Mouse (Mus musculus): ENCODE measurements around the gene P4hb.
"Not testable (repeated sequence)": the region's sequence is repeated elsewhere in the genome, so short reads cannot be mapped to it uniquely, and the experiment has no call there.

Gene P4hb

GRCm38 (mm10) chr11:120598283-120598989 is 25.4 kb upstream of the P4hb start, which contains the start of the genes Alyref and Anapc11:
Alyref (minus strand) TSS chr11:120598365.
Anapc11 (plus strand) TSS chr11:120598421.
- peak; percentile 95 for DNase-seq (ENCODE audit: low spot score)

GRCm38 (mm10) chr11:120597240-120598235 is 24.5 kb upstream of the P4hb start:
- DNase-seq (ENCODE audit: low spot score): peak; percentile 53

GRCm38 (mm10) chr11:120588531-120588930 is 15.5 kb upstream of the P4hb start:
- DNase-seq (ENCODE audit: low spot score): no peak

- no peak for DNase-seq (ENCODE audit: low spot score)
These were observed 10.9 kb upstream of the P4hb start for GRCm38 (mm10) chr11:120583937-120584336.

- DNase-seq (ENCODE audit: low spot score): not testable (repeated sequence)
These were observed 9.9 kb upstream of the P4hb start for GRCm38 (mm10) chr11:120582982-120583293.

GRCm38 (mm10) chr11:120582268-120582981 is 9.4 kb upstream of the P4hb start:
- DNase-seq (ENCODE audit: low spot score): no peak

- peak; percentile 92 for DNase-seq (ENCODE audit: low spot score)
These were observed 8.6 kb upstream of the P4hb start, which contains the start of gene Arhgdia for GRCm38 (mm10) chr11:120581490-120582267. Arhgdia (minus strand) TSS chr11:120581624.

GRCm38 (mm10) chr11:120580871-120581331 is 7.8 kb upstream of the P4hb start:
- DNase-seq (ENCODE audit: low spot score): no peak

GRCm38 (mm10) chr11:120580190-120580589 is 7.1 kb upstream of the P4hb start:
- no peak for DNase-seq (ENCODE audit: low spot score)

GRCm38 (mm10) chr11:120579316-120580107 is 6.5 kb upstream of the P4hb start:
- peak; percentile 82 for DNase-seq (ENCODE audit: low spot score)

GRCm38 (mm10) chr11:120578694-120579243 is 5.7 kb upstream of the P4hb start:
- DNase-seq (ENCODE audit: low spot score): no peak

- DNase-seq (ENCODE audit: low spot score): no peak
These were observed 5.1 kb upstream of the P4hb start for GRCm38 (mm10) chr11:120578024-120578693.

- peak; percentile 60 for DNase-seq (ENCODE audit: low spot score)
These were observed 4.4 kb upstream of the P4hb start for GRCm38 (mm10) chr11:120577211-120578023.

GRCm38 (mm10) chr11:120576365-120576981 is 3.4 kb upstream of the P4hb start:
- no peak for DNase-seq (ENCODE audit: low spot score)

GRCm38 (mm10) chr11:120575940-120576339 is 2.9 kb upstream of the P4hb start:
- DNase-seq (ENCODE audit: low spot score): no peak

GRCm38 (mm10) chr11:120575046-120575445 is 2.0 kb upstream of the P4hb start:
- no peak for DNase-seq (ENCODE audit: low spot score)

- DNase-seq (ENCODE audit: low spot score): no peak
These were observed 1.2 kb upstream of the P4hb start for GRCm38 (mm10) chr11:120574278-120574600.

- DNase-seq (ENCODE audit: low spot score): no peak
These were observed 678 bp upstream of the P4hb start for GRCm38 (mm10) chr11:120573585-120574277.
